Mouse (Mus musculus) retina, adult 2 months (tissue): Measurements from ENCODE around the gene Epha10.
"Not testable (repeated sequence)": the region's sequence is repeated elsewhere in the genome, so short reads cannot be mapped to it uniquely, and the experiment has no call there.

Experiments
- DNase-seq: peaks from one replicate; pipeline ENCODE4 v3.0.0-alpha.2; 2012; ENCODE audit warnings: low read depth, low spot score

Gene Epha10

GRCm38 (mm10) chr4:124894508-124895428, 14.1 kb downstream of the Epha10 start:
- DNase-seq = no peak

GRCm38 (mm10) chr4:124898428-124898827, 17.7 kb downstream of the Epha10 start:
- DNase-seq = no peak

- DNase-seq = no peak
Observed at GRCm38 (mm10) chr4:124899906-124900305, 19.2 kb downstream of the Epha10 start.

GRCm38 (mm10) chr4:124905417-124905816, 24.7 kb downstream of the Epha10 start:
- no peak for DNase-seq

- DNase-seq = peak; percentile 49
Observed at GRCm38 (mm10) chr4:124905971-124906822, 25.5 kb downstream of the Epha10 start.

GRCm38 (mm10) chr4:124928102-124928501, 47.4 kb downstream of the Epha10 start:
- DNase-seq = no peak

- DNase-seq = peak; percentile 89
Observed at GRCm38 (mm10) chr4:124936613-124937471, 56.1 kb downstream of the Epha10 start, which contains the start of gene 9930104L06Rik. Gene 9930104L06Rik, plus strand, starts transcription at chr4:124937048.

GRCm38 (mm10) chr4:124939211-124939610, 58.5 kb downstream of the Epha10 start, which contains the start of gene Cdca8:
Gene Cdca8, minus strand, starts transcription at chr4:124939311.
- not testable (repeated sequence) for DNase-seq

GRCm38 (mm10) chr4:124943022-124943421, 62.3 kb downstream of the Epha10 start:
- peak; percentile 34 for DNase-seq

GRCm38 (mm10) chr4:124943781-124944180, 63.1 kb downstream of the Epha10 start:
- no peak for DNase-seq

- DNase-seq = no peak
Observed at GRCm38 (mm10) chr4:124944961-124945360, 64.3 kb downstream of the Epha10 start.

GRCm38 (mm10) chr4:124949488-124949887, 68.8 kb downstream of the Epha10 start:
- no peak for DNase-seq

GRCm38 (mm10) chr4:124950181-124951035, 69.7 kb downstream of the Epha10 start:
- DNase-seq = no peak

- DNase-seq = no peak
Observed at GRCm38 (mm10) chr4:124951036-124951433, 70.3 kb downstream of the Epha10 start.

GRCm38 (mm10) chr4:124953546-124953945, 72.8 kb downstream of the Epha10 start:
- no peak for DNase-seq

- no peak for DNase-seq
Observed at GRCm38 (mm10) chr4:124957284-124957683, 76.6 kb downstream of the Epha10 start.

- no peak for DNase-seq
Observed at GRCm38 (mm10) chr4:124959062-124959461, 78.4 kb downstream of the Epha10 start.

- no peak for DNase-seq
Observed at GRCm38 (mm10) chr4:124960940-124961339, 80.2 kb downstream of the Epha10 start.

GRCm38 (mm10) chr4:124962576-124962975, 81.9 kb downstream of the Epha10 start:
- DNase-seq = no peak

- DNase-seq = no peak
Observed at GRCm38 (mm10) chr4:124964912-124965599, 84.4 kb downstream of the Epha10 start.
